Mouse (Mus musculus) gastrocnemius, adult 2 months (tissue): ENCODE data around the gene Atf7ip. TPM values are rescaled to one million over a fixed set of nuclear protein-coding genes. Genes with fewer than 3 reads are reported as not detected.

Source experiments
- DNase-seq: peaks from one replicate; pipeline ENCODE4 v3.0.0; 2022
- H3K27ac ChIP-seq: fragments of 200-600 bp; 2 replicates; pipeline ENCODE4 v1.8.1; 2022; ENCODE audit warnings: mild to moderate bottlenecking
- H3K4me3 ChIP-seq: fragments of 200-600 bp; 2 replicates; pipeline ENCODE4 v1.8.1; 2022; ENCODE audit warnings: mild to moderate bottlenecking, moderate library complexity
- CTCF ChIP-seq: fragments of 200-600 bp; IDR thresholded peaks from 2 replicates; pipeline ENCODE4 v1.8.1; 2022; ENCODE audit warnings: antibody characterized with exemption, mild to moderate bottlenecking, moderate library complexity
- intact Hi-C: fragments of 180-260 bp; cut with DNase I; formaldehyde crosslinking; loops from one replicate; pipeline ENCODE4 v1.15.1; 2025
- total RNA-seq, 2 experiments: library from RNA; stranded (reverse); gene quantifications; 2 replicates each; pipeline ENCODE4 v1.2.3; 2021

The Atf7ip gene
- total RNA-seq, 2 experiments from 2014 or later = 43.4 to 46.9 TPM

DNA sequence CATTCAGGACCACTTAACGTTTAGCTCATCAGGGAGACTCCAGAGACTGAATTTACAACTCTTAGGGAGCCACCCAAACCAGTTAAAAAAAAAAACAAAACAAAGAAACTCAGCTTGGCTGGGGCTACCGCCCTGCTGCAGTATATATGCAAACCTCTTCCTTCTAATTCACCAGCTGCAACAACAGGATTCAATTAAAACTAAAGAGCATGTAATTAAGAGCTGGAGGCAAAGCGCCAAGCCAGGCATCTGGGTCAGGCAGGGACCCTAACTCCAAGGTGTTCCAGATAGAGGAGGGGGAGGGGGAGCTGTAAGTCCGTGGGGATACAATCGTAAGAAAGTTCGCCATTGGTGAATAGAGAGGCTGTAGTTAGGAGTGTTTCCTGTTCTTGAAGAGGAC lies 140.2 kb downstream of the Atf7ip start:
- no peak for TF ChIP-seq CTCF
- no peak overlapping the region for H3K4me3 ChIP-seq
- intact Hi-C loops = no loop called here
- no peak for DNase-seq
- H3K27ac ChIP-seq = no peak overlapping the region

- Histone ChIP-seq H3K4me3 (no peak overlapping the region), H3K27ac (no peak overlapping the region)
- DNase-seq = no peak
- intact Hi-C loops = no loop called here
- no peak for TF ChIP-seq CTCF
These were observed 141.5 kb downstream of the Atf7ip start for GRCm38 (mm10) chr6:136647455-136647861.

- intact Hi-C loops = no loop called here
- TF ChIP-seq CTCF = no peak
- no peak overlapping the region for H3K4me3 ChIP-seq
- DNase-seq = no peak
- H3K27ac ChIP-seq = no peak overlapping the region
These were observed 144.7 kb downstream of the Atf7ip start for GRCm38 (mm10) chr6:136650664-136651063.

DNA sequence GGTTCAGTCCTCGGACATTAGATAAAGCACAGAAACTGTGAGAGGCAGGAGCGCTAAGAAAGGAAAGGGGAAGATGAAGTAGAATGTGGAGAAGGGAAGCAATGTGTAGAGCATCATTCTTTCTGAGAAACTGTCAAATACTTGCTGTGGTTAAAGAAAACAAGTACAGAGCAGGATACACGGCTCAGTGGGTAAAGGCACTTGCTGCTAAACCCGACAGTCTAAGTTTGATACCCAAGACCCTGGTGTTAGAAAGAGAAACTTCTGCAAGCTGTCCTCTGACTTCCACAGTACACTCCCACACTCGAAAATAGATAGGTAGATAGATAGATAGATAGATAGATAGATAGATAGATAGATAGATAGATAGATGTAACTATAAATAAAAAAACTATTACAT lies 147.4 kb downstream of the Atf7ip start:
- Histone ChIP-seq H3K27ac (no peak overlapping the region), H3K4me3 (no peak overlapping the region)
- intact Hi-C loops = no loop called here
- no peak for DNase-seq
- TF ChIP-seq CTCF = no peak

DNA sequence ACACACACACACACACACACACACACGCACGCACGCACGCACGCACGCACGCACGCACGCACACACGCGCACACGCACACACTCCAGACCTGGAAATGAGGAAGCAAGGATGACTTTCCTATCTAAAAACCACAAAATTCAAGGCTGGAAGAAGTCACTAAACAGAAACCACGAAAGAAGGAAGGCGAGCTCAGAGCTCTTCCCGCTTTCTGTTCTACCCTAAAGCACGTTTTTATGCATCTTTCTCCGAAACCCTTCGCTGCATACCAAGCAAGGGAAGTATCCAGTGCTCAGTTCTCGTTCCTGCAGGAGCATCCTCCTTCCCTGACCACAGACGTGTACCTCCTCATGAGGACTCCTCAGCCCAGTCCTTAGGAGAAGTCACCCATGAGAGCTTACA lies 148.5 kb downstream of the Atf7ip start:
- no peak for DNase-seq
- H3K4me3 ChIP-seq = no peak overlapping the region
- H3K27ac ChIP-seq = no peak overlapping the region
- no peak for TF ChIP-seq CTCF
- intact Hi-C loops = no loop called here

DNA sequence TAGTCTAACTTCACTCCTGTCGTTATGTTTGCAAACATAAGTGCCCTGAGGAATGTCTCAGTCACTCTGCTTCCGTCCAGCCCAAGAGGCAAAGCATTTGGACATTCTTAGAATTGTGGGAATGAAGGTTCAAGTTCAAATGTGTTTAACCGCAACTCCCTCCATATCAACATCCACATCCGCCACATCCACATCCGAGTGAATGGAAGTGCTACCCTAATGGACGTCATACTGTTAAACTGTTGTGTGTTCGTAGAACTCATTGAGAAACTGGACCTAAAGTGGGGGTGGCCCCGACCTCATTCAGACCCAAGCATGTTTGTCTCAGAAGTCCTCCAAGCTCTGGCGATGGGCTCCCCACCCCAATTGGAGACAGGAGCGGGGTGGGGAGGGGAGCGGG lies 149.8 kb downstream of the Atf7ip start:
- no peak for TF ChIP-seq CTCF
- no peak for DNase-seq
- Histone ChIP-seq H3K27ac (no peak overlapping the region), H3K4me3 (0 out of 2 replicates have a peak overlapping the region, but pooled peaks have one; percentile 19)
- intact Hi-C loops = no loop called here

- TF ChIP-seq CTCF = no peak
- DNase-seq = no peak
- no peak overlapping the region for H3K4me3 ChIP-seq
- no peak overlapping the region for H3K27ac ChIP-seq
- intact Hi-C loops = no loop called here
These were observed 152.3 kb downstream of the Atf7ip start for GRCm38 (mm10) chr6:136658303-136658702.

GRCm38 (mm10) chr6:136659226-136659625 lies 153.3 kb downstream of the Atf7ip start:
- intact Hi-C loops = no loop called here
- Histone ChIP-seq H3K4me3 (no peak overlapping the region), H3K27ac (no peak overlapping the region)
- no peak for TF ChIP-seq CTCF
- no peak for DNase-seq

Other genes with a start within 250 kb of the Atf7ip start
- not detected for gene Gm8994, start 178.6 kb upstream of the Atf7ip start, total RNA-seq
- not detected for gene E330021D16Rik, start 90.6 kb upstream of the Atf7ip start, total RNA-seq
- gene Plbd1, start 155.8 kb downstream of the Atf7ip start, total RNA-seq = 10 to 100 TPM; 13.0 to 28.1 TPM